In the genomic region with DNA sequence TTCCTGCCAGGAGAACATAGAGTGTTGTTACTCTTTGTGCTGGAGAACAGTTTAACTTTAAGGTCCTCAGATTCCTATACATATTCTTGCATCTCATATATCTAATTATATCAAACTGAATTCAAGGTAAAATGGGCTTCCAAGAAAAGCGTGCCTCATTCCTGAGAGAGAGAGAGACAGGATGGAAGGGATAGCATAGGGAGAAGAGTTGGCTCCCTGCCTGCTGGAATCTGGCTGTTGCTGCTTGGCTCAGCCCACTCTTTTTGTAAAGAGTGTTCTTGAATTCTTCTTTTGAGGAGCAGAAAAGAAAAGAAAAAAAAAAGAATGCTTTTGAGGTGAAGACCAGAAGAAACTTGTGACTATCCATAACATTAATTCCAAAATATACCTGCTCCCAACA, we compare ENCODE assay signal across 9 mouse cellular contexts.
DNase-seq lines count a peak whose midpoint lies in the region; ATAC-seq lines count a peak whose summit lies in the region.
"Had no signal": no experiment of that assay in that cellular context is flagged by ENCODE, and none has a peak within 500 bp of the region (broad histone marks: within the 10 kb centered on the region; RNA-seq: fewer than 3 reads in every experiment).

No protein-coding gene starts in this region.

- H3K4me1 ChIP-seq in heart, embryonic 12.5 days (replicated peaks), result peaks cover 8% of the 10 kb centered on the region
- H3K4me1 ChIP-seq in forebrain, embryonic 12.5 days, result no peaks in the 10 kb centered on the region
- no peaks in the 10 kb centered on the region for H3K4me1 ChIP-seq in kidney, embryonic 15.5 days

- no peak overlapping the region for H3K27ac ChIP-seq in heart, embryonic 12.5 days (ENCODE audit: poor library complexity, severe bottlenecking)
- no peak overlapping the region for H3K27ac ChIP-seq in forebrain, embryonic 12.5 days
- no peak overlapping the region for H3K27ac ChIP-seq in kidney, embryonic 15.5 days

- no peak overlapping the region for H3K9ac ChIP-seq in heart, embryonic 12.5 days
- H3K9ac ChIP-seq in forebrain, embryonic 12.5 days, result no peak overlapping the region
- H3K9ac ChIP-seq in kidney, embryonic 15.5 days, result no peak overlapping the region

- no peak overlapping the region for H3K4me2 ChIP-seq in heart, embryonic 12.5 days
- H3K4me2 ChIP-seq in forebrain, embryonic 12.5 days, result no peak overlapping the region
- no peak overlapping the region for H3K4me2 ChIP-seq in kidney, embryonic 15.5 days

- 59% methylated on average over 1 of the region's 1 CpGs for WGBS in heart, embryonic 12.5 days
- WGBS in forebrain, embryonic 12.5 days, result 81% methylated on average over 1 of the region's 1 CpGs
- 58% methylated on average over 1 of the region's 1 CpGs for WGBS in kidney, embryonic 15.5 days

- H3K27me3 ChIP-seq in heart, embryonic 12.5 days (replicated peaks), result no peaks in the 10 kb centered on the region
- no peaks in the 10 kb centered on the region for H3K27me3 ChIP-seq in forebrain, embryonic 12.5 days
- no peaks in the 10 kb centered on the region for H3K27me3 ChIP-seq in kidney, embryonic 15.5 days

- no peaks in the 10 kb centered on the region for H3K9me3 ChIP-seq in heart, embryonic 12.5 days (replicated peaks)
- H3K9me3 ChIP-seq in forebrain, embryonic 12.5 days, result no peaks in the 10 kb centered on the region
- H3K9me3 ChIP-seq in kidney, embryonic 15.5 days (replicated peaks), result no peaks in the 10 kb centered on the region

- H3K36me3 ChIP-seq in heart, embryonic 12.5 days, result no peaks in the 10 kb centered on the region
- no peaks in the 10 kb centered on the region for H3K36me3 ChIP-seq in forebrain, embryonic 12.5 days (replicated peaks)
- no peaks in the 10 kb centered on the region for H3K36me3 ChIP-seq in kidney, embryonic 15.5 days

- ATAC-seq in heart, embryonic 12.5 days (ENCODE audit: insufficient number of reproducible peaks, low FRiP score), result no peak
- ATAC-seq in forebrain, embryonic 12.5 days (ENCODE audit: low FRiP score), result no peak
- ATAC-seq in kidney, embryonic 15.5 days (replicated peaks; ENCODE audit: low FRiP score), result no peak

- H3K4me3 ChIP-seq in heart, embryonic 12.5 days, result no peak overlapping the region
- H3K4me3 ChIP-seq in forebrain, embryonic 12.5 days (replicated peaks), result no peak overlapping the region
- no peak overlapping the region for H3K4me3 ChIP-seq in kidney, embryonic 15.5 days (replicated peaks)

- peak; percentile 26 to 52 for DNase-seq in heart, adult 18-20 months
- DNase-seq in brain, adult 2 months (ENCODE audit: low read depth, low spot score), result peak; percentile 96
- peak; percentile 21 for DNase-seq in gastrocnemius, adult 18-20 months (ENCODE audit: low spot score)
- peak; percentile 38 to 80 for DNase-seq in left cerebral cortex, adult 9 months (ENCODE audit: low spot score in 2 of 2)
- DNase-seq in thymus, postnatal 0 days (ENCODE audit: low spot score), result no peak
- DNase-seq: adrenal gland, postnatal 14 days had no signal
